Mouse (Mus musculus) thymus, postnatal 4 days (tissue): Measurements from ENCODE around the gene Spryd3.
"Not testable (repeated sequence)": the region's sequence is repeated elsewhere in the genome, so short reads cannot be mapped to it uniquely, and the experiment has no call there.

Source experiments
- DNase-seq: peaks from one replicate; pipeline ENCODE4 v3.0.0; 2021

Spryd3 gene

DNA sequence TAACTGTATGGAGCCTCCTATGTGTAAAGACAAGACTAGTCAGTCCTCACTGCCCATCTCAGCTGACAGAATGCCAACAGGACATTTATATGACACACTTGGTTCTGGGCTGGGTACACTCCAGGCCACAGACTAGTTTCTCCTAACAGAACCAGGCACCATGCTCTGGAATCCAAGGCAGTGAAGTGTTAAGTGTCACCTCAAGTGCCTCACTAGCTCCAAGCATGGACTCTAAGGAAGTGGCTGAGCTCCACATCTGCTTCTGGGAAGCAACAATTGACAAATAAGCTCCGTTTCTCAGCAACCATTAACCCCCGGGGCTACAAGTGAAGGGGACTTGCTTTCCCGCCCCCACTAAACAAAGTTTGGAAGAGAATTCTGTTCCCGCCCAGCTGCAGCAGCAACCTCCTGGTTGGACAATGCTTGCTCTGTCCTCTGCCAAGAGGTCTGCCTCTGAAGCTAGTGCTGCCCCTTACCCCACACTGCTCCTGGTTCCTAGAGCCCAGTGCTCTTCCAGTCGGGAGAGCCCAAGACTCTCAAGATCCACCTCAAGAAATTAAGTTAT, 38.0 kb downstream of the Spryd3 start:
- DNase-seq, result no peak

DNA sequence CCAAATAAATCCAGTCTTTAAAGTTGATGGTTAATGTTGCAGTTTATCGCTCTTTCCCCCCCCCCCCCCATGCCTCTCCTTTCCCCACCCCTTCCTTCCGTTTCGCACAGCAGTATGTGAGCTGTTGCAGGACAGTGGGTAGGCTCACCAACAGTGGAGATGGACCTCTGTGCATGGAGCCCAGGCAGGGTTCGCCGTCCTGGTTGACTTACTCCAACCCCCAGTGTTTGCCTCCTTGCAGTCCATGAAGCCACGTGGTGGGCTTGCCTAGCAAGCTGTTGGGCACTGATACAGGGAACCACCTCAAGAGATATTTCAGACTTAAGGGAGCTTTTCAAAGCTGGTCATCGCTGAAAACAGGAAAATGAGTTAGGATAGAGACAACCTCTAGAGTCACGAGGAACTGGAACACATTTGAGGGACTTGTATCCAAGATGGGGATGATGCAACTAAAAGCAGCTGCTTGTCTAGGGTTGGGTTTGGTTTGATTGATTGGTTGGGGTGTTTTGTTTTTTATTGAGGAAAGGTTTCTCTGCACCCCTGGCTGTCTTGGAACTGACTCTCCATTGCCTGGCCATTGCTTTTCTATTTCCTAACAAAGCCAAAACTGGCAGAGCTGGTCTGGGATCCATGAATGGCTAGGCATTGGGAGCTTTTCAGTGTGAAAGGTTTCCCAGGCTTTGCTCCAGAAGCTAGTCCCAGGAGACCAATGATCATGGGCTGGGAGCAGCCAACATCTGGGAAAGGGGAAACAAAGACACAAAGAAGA, 38.7 kb downstream of the Spryd3 start:
- no peak for DNase-seq

DNA sequence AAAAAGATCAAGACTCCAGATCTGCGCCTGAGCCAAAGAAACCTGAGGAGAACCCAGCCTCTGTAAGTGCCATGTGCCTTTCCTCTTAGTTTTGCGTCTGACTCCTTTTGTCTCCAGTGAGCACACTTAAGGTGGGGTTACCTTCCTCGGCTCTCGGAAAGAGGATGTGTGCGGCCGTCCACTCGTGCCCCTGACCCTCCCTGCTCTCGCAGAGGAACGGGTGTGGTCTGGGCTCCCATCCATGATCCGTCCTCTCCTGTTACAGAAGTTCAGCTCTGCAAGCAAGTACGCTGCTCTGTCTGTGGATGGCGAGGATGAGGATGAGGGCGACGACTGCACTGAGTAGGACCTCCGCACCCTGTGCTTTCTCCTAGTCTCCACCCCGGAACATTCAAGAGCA, 41.0 kb downstream of the Spryd3 start:
- no peak for DNase-seq

DNA sequence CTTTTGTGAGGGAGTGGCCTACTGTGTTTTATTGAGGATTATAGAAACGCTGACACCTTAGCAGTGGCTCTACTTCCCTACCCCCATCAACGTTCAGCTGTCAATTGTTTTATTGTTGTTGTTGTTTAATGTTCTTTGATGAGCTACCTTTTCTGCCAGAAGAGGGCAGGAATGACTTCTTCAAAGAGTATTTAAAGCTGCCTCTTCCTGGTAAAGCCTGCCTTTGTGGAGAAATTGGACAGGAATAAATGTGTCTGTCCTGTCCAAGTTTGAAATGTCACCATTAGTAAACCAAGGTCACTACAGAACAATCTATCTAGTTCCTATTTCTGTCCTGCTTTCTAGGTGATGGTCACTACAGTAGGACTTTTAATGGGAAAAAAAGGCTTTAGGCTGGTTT, 41.9 kb downstream of the Spryd3 start:
- no peak for DNase-seq

DNA sequence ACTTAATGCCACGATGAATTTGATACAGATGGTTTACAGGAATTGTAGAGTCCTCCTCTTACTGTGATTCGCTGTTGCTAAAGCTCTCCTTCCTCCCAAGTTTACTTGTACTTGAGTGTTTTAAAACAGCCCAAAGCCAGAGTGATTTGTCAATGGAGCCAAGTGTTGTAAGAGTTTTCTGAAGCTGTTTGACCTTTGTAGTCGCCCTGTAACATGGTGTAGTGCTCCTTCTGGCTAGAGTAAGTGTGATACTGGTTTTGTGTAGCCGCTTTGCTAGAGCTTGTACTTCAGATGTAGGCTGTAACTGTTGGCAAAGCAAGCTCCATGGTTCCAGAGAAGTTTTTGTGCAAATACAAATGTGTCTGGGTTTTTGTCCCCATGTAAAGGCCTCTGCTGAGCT, 43.8 kb downstream of the Spryd3 start:
- no peak for DNase-seq

DNA sequence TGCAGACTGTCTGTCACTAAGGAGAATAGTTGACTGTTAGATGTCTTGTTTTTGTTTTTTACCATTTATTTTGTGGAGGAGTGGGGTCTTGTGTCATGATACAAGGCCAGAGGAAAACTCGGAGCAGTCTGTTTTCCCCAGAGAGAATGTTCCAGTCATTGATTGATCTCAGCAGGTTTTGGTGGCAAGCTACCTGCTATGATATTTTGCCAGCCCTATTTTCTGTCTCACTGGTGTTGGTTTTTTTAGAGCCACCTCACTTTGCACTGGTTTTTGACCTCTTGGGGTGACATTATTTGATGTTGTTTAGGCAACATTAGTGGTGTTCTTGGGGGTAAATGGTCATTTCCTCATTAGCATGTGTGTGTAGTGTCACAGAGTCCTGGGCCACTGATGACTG, 44.3 kb downstream of the Spryd3 start:
- no peak for DNase-seq

DNA sequence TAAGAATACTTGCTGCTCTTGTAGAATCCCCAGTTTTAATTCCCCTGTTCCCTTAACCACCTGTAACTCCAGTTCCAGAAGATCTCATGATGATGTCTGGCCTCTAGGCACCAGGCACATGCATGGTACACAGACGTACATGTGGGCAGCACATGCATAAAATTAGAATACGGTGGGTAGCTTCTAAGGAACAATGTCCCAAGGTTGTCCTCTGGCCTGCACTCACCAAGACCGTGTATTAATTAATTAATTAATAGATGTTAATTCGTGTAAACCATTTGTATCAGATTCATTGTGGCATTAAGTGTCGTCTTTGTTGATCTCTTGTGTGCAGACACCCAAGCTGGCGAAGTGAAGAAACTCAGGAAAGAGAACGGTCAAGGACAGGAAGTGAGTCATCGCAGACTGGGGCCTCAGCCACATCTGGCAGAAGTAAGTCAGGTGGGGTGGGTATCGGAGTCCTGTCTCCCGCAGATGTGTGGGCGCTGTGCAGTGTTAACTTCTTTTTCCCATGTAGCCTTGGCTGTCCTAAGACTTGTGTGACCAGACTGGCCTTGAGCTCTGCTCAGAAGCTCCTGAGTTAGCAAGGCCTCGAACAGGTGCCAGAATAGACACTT, 44.9 kb downstream of the Spryd3 start:
- DNase-seq, result no peak

DNA sequence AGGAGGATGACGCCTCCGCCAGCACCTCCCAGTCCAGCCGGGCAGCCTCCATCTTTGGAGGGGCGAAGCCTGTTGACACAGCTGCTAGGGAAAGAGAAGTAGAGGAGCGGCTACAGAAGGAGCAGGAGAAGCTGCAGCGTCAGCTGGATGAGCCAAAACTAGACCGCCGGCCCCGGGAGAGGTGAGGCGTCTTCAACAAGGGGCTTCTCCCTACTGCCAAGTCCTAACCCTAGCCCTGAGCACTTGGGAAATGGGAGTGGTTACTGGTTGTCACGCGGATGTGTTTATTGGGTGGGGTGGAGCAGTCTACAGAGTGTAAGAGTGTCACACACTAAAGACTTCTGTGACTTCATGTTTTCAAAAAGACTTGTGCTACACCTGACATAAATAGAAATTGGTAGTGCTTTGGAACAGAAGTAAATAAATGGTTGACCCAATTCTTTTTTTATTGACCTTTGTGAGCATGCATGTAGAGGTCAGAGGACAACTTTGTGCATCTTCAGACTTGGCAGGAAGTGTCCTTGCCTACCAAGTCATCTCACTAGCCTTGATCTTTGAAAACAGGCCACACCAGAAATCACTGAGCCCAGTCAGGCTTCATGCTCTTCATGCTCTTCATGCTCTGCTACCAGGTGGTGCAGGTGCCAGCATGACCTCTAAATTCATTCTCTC, 46.0 kb downstream of the Spryd3 start:
- DNase-seq, result no peak

DNA sequence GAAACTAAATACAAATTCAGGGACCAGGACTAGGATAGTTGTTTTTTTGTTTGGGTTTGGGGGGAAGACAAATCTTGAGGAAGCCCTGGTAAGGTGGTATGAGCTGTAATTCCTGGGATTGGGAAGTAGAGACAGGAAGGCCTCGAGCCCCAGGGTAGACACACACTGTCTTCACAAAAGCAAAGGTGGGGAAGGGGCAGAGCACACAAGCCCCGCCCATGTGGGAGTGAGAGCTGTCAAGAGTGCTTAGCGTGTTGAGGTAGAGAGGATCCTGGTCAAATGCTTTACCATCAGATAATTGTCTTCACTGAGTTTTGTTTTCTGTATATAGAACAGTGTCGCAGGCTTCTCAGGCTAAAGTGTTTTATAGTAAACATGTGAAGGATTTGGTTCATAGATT, 53.0 kb downstream of the Spryd3 start:
- DNase-seq, result no peak

DNA sequence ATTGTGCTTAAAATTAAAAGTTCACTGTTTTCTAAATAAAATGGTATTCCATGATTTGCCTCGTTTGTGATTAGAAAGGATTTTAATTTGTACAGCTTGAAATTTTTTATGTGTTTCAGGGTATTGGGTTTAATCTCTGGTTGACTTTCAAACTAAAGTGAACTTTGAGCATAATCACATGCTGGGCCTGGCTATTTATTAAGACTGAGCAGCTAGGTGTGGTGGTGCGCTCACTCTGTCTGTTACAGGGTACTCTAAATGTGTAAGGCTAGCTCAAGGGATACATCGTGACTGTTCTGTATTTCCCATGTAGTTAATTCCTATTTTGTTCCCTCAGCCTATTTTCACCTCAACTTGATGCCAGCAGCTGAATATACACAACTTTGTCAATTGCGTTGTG, 53.9 kb downstream of the Spryd3 start:
- no peak for DNase-seq

DNA sequence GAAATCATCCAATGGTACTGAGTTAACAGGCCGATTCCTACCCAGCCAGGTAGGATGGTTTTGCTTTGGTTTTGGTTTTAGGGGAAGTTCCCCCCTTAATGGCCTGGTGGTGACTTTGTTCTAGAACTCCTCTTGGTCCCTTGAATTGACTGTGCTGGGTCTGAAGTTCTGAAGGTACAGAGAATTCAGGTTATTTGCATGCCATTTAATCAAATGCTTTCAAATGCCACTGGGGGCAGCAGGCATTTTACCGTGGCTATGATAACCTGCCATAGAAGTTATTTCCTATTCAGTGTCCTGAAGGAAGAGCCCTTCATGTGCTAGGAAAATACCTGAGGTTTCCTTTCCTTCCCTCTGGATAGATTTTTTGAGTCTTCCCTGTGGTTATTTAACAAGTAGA, 55.6 kb downstream of the Spryd3 start:
- DNase-seq, result no peak

DNA sequence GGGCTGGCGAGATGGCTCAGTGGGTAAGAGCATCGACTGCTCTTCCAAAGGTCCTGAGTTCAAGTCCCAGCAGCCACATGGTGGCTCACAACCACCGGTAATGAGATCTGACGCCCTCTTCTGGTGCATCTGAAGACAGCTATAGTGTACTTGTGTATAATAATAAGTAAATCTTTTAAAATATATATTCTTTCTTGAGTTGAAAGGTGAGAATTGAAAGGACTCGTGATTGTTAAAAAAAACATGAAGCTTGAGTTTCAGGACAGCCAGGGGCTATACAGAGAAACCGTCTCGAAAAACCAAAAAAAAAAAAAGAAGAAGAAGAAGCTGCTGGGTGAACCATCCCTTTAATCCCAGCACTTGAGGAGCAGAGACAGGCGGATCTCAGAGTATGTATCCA, 56.1 kb downstream of the Spryd3 start:
- DNase-seq, result not testable (repeated sequence)

DNA sequence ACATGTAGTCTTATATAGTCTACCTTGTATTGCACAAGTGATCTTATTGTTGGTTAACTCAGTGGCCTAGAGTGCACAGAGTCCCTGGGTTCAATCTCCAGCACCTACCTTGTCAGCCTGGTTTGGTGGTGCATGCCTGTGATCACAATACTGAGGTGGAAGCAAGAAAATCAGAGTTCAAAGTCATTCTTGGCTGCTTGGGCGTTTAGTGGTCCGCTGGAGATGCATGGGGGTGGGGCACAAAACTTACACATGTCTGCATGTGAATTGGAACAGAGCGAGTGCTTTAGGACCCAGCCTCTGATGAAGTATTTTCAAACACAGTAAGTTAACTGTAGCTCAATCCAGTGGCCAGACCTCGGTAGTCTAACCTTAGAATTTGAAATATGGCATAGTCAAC, 56.8 kb downstream of the Spryd3 start:
- DNase-seq, result no peak

DNA sequence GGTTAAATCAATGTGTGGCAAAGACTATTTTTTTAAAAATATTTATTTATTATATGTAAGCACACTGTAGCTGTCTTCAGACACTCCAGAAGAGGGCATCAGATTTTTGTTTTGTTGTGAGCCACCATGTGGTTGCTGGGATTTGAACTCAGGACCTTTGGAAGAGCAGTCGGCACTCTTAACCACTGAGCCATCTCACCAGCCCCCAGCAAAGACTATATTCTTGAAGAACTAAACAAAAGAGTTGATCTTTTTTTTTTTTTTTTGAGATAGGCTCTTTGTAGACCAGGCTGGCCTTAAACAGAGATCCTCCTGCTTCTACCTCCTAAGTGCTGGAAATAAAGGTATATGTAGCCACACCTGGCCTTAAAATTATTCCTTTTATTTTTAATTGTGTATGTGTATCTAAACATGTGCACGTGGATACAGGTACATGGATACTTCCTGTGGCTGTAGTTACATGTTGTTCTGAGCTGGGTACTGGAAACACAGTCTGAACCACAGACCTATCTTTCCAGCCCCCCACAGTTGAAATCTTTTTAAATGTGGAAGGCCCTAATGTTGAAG, 58.8 kb downstream of the Spryd3 start:
- DNase-seq, result no peak

DNA sequence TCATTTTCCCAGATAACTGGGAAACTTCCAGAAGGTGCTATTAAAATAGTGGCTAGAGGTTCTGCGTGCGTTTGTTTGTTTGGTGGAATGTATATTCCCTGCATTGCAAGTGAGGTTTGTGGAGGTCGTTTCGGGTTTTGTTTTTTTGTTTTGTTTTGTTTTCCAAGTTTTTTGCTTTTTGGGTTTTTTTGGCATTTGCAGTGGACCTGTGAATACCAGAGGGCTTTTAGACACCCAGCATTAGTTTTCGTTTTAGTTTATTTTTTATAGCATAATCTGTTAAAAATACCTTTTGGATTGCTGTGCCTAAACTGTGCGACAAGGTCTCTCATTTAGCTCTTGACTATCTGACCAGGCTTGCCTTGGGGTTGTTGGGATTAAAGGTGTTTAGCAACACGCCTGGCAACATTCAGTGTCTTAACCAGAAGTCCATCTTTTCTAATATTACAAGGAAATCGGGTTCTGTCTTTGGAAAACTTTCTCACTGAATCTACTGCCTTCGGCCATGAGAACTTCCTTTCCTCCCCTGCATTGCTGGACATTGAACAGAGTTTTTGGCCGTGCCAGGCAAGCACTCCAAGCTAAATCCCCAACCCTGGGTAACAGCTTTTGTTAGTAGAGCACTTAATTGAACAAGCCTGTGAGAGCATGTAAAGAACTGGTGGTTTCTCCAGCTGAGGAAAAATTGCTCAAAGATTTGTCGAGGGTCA, 61.0 kb downstream of the Spryd3 start:
- DNase-seq, result no peak

DNA sequence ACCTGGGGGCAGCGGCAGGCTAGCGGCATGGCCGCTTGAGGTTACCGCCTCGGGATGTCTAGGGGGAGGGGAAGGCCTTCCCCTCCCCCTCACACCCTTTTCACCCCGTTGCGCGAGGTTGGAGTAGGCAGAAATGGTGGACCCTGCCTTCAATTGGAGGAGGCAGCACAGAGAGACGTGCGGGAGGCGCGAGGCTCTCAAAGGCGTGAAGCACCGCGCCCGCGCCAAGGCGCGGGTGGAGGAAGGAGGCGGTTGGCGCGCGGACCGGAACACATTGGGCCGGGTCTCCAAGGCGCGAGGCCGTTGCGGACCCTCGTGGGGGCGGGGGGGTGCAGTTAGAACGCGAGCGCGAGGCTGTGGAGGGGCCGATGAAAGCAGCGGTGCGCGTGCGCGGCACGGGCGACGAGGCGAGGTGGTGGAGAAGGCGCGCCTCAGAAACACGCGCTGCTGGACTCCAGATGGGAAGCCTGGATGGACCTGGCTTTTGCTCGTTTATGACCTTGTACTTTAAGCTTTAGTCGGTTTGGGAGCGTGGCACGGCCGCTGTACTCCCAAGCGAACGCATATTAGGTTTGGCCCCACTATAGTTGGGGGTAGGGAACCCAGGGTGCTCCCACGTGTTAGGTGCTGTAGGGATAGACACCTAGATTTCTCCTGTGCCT, 61.8 kb downstream of the Spryd3 start:
- peak; percentile 82 for DNase-seq

DNA sequence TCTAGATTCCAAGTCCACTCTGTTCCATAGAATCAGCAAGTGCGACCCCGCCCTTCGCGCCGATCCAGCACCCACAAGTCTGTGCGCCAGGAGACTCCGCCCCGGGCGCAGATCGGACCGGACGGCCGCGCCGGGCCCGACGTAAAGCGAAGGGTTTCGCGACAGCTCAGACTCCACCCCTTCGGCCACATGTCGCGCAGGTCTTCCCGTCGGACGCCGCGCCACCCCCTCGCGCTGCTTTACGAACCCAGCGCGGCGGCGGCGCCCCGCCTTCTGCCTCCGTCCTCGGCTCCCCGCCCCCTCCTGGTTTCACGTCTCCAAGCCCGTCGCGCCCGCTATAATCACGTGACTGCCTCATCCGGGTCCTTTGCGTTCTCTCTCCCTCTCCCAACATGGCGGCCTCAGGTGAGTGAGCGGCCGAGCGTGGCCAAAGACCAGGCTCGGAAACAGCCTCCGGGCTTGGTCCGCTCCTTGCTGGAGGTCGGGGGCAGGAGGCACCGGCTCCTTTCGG, 62.4 kb downstream of the Spryd3 start, which contains the start of gene Eif4b:
TSS of gene Eif4b (plus strand) at position 215 of the 511 bp plus-strand sequence.
- DNase-seq, result peak; percentile 99

DNA sequence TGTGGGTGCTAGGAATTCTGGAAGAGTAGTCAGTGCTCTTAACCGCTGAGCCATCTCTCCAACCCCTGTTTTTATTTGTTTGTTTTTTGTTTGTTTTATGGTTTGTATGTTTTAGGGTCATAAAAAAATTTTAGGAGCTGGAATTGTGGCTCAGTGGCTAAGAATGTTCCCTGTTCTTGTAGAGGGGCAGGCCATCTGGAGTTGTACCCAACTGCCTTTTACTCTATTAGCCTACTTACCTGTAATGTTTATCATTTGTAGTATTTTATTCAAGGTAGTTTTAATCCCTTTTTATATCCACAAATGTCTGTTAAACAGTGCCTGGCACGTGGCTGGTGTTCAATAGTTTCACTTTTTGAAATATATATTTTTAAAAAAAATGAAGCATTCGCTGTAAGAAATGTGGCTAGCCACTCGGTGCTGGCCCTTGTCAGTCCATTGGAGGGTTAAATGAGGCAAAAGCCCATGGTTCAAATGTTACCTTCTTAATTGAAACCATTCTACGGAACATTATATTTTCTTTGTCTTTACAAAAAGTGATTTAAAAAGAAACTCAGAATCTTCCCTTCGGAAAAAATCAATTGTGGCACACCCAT, 63.0 kb downstream of the Spryd3 start:
- DNase-seq, result no peak

DNA sequence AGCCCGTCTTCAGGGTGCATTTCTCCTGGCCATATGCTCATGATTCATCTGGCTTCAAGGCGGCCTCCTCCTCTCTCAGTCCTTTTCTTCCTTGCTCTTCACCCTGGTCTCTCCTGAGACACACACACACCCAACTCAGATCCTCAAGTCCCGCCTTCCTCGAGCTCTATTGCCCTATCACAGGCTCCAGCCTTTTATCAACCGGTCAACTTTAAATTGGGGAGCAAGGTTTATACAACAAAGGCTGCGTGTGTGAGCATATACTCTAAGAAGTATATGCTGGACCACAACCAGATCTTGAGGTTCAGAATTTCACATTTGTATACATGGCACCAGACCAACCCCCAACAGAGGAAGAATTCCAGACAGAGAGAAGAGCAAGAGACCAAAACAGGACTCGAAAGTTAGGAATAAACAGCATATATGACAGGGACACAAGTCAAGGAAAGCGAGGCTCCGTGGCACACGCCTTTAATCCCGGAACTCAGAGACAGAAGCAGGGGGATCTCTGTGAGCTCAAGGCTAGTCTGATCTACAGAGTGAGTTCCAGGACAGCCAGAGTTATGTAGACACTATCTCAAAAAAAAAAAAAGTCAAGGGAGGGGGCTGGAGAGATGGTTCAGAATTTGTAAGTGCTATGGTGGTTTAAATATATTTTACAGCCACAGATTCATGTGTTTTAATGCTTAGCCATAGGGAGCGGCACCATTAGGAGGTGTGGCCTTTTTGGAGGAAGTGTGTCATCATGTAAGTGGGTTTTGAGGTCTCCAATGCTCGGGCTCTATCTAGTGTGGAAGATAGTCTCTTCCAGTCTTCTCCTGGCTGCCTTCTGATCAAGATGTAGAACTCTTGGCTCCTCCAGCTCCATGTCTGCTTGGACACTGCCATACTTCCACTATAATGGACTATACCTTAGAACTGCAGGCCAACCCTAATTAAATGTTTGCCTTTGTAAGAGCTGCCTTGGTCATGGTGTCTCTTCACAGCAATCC, 65.3 kb downstream of the Spryd3 start:
- DNase-seq, result no peak
